Mouse (Mus musculus) forebrain, embryonic 10.5 days (tissue): ENCODE data around the gene Dusp1. TPM values are rescaled to one million over a fixed set of nuclear protein-coding genes. Genes with fewer than 3 reads are reported as not detected.

Experiments
- DNase-seq: peaks from one replicate; pipeline ENCODE4 v3.0.0-alpha.2; 2017; ENCODE audit warnings: low spot score; ENCODE audit errors: extremely low spot score
- H3K27ac ChIP-seq: fragments of 300-500 bp; sonication (generic); 2 replicates; pipeline ENCODE4 v1.5.1; 2016; ENCODE audit warnings: mild to moderate bottlenecking
- H3K27me3 ChIP-seq: fragments of 300-500 bp; sonication (generic); 2 replicates; pipeline ENCODE4 v1.6.1; 2016; ENCODE audit warnings: mild to moderate bottlenecking; ENCODE audit not compliant: poor library complexity, severe bottlenecking
- H3K36me3 ChIP-seq: fragments of 300-500 bp; sonication (generic); replicated peaks from 2 replicates; pipeline ENCODE4 v1.6.1; 2016; ENCODE audit warnings: mild to moderate bottlenecking, moderate library complexity
- H3K4me1 ChIP-seq: fragments of 300-500 bp; sonication (generic); 2 replicates; pipeline ENCODE4 v1.6.1; 2016
- H3K4me3 ChIP-seq: fragments of 300-500 bp; sonication (generic); 2 replicates; pipeline ENCODE4 v1.5.1; 2016; ENCODE audit warnings: mild to moderate bottlenecking, moderate library complexity
- H3K9me3 ChIP-seq: fragments of 300-500 bp; sonication (generic); 2 replicates; pipeline ENCODE4 v1.6.1; 2016; ENCODE audit warnings: mild to moderate bottlenecking, moderate library complexity
- WGBS: fragments of 180-500 bp; shearing (Covaris S2); methylation state at CpG from one replicate; pipeline ENCODE4 v1.1.7; 2016; 5-methylcytosine and 5-hydroxymethylcytosine counted together
- polyA plus RNA-seq: library from polyadenylated mRNA; unstranded; fragments of >200 nt; fragmentation: Nextera tagmentation; extraction: Ambion mirVana; gene quantifications from 2 replicates; pipeline ENCODE4 v1.2.1, GENCODE M21; 2016

Dusp1 gene
- polyA plus RNA-seq, 1 experiment from 2014 or later = 24.4 TPM

- H3K9me3 ChIP-seq = no peaks in the 10 kb centered on the region
- peaks cover 24% of the 10 kb centered on the region for H3K4me1 ChIP-seq
- H3K4me3 ChIP-seq = no peak overlapping the region
- H3K27me3 ChIP-seq = no peaks in the 10 kb centered on the region
- peaks cover 98% of the 10 kb centered on the region for H3K36me3 ChIP-seq
- no peak overlapping the region for H3K27ac ChIP-seq
- DNase-seq = no peak
- 92% methylated on average over 3 of the region's 3 CpGs for WGBS
Observed at GRCm38 (mm10) chr17:26580873-26581401, 19.0 kb upstream of the Dusp1 start.

- Histone ChIP-seq H3K9me3 (no peaks in the 10 kb centered on the region), H3K27ac (no peak overlapping the region), H3K36me3 (peaks cover 100% of the 10 kb centered on the region), H3K4me3 (no peak overlapping the region), H3K4me1 (peaks cover 22% of the 10 kb centered on the region), H3K27me3 (no peaks in the 10 kb centered on the region)
- WGBS = 92% methylated on average over 6 of the region's 6 CpGs
- DNase-seq = no peak
Observed at GRCm38 (mm10) chr17:26579396-26579795, 17.5 kb upstream of the Dusp1 start.

GRCm38 (mm10) chr17:26578771-26579170 lies 16.8 kb upstream of the Dusp1 start:
- Histone ChIP-seq H3K36me3 (peaks cover 100% of the 10 kb centered on the region), H3K27ac (no peak overlapping the region), H3K9me3 (no peaks in the 10 kb centered on the region), H3K27me3 (no peaks in the 10 kb centered on the region), H3K4me1 (peaks cover 15% of the 10 kb centered on the region), H3K4me3 (no peak overlapping the region)
- WGBS = 96% methylated on average over 11 of the region's 11 CpGs
- DNase-seq = no peak

GRCm38 (mm10) chr17:26578162-26578561 lies 16.2 kb upstream of the Dusp1 start:
- peaks cover 12% of the 10 kb centered on the region; the same call in 1 of the 2 replicates for H3K4me1 ChIP-seq
- H3K4me3 ChIP-seq = no peak overlapping the region
- no peak overlapping the region for H3K27ac ChIP-seq
- no peak for DNase-seq
- H3K36me3 ChIP-seq = peaks cover 95% of the 10 kb centered on the region
- no peaks in the 10 kb centered on the region for H3K9me3 ChIP-seq
- no peaks in the 10 kb centered on the region for H3K27me3 ChIP-seq
- WGBS = 92% methylated on average over 7 of the region's 7 CpGs

GRCm38 (mm10) chr17:26577309-26577708 lies 15.4 kb upstream of the Dusp1 start:
- Histone ChIP-seq H3K4me3 (no peak overlapping the region), H3K27ac (no peak overlapping the region), H3K4me1 (peaks cover 12% of the 10 kb centered on the region; the same call in 1 of the 2 replicates), H3K36me3 (peaks cover 90% of the 10 kb centered on the region), H3K9me3 (no peaks in the 10 kb centered on the region), H3K27me3 (no peaks in the 10 kb centered on the region)
- DNase-seq = no peak
- 93% methylated on average over 11 of the region's 11 CpGs for WGBS

GRCm38 (mm10) chr17:26576833-26577232 lies 14.9 kb upstream of the Dusp1 start:
- H3K27me3 ChIP-seq = no peaks in the 10 kb centered on the region
- 90% methylated on average over 7 of the region's 7 CpGs for WGBS
- DNase-seq = no peak
- peaks cover 90% of the 10 kb centered on the region for H3K36me3 ChIP-seq
- peaks cover 12% of the 10 kb centered on the region; the same call in 1 of the 2 replicates for H3K4me1 ChIP-seq
- H3K9me3 ChIP-seq = no peaks in the 10 kb centered on the region
- H3K4me3 ChIP-seq = no peak overlapping the region
- no peak overlapping the region for H3K27ac ChIP-seq

GRCm38 (mm10) chr17:26575786-26576690 lies 14.1 kb upstream of the Dusp1 start:
- Histone ChIP-seq H3K4me3 (no peak overlapping the region), H3K27ac (no peak overlapping the region), H3K4me1 (peaks cover 15% of the 10 kb centered on the region; the same call in 1 of the 2 replicates), H3K27me3 (no peaks in the 10 kb centered on the region), H3K9me3 (no peaks in the 10 kb centered on the region), H3K36me3 (peaks cover 89% of the 10 kb centered on the region)
- no peak for DNase-seq
- 88% methylated on average over 12 of the region's 12 CpGs for WGBS

GRCm38 (mm10) chr17:26574701-26575100 lies 12.8 kb upstream of the Dusp1 start:
- H3K9me3 ChIP-seq = no peaks in the 10 kb centered on the region
- H3K4me3 ChIP-seq = no peak overlapping the region
- no peak overlapping the region for H3K27ac ChIP-seq
- no peaks in the 10 kb centered on the region for H3K27me3 ChIP-seq
- peaks cover 87% of the 10 kb centered on the region for H3K36me3 ChIP-seq
- WGBS = 91% methylated on average over 5 of the region's 5 CpGs
- no peak for DNase-seq
- peaks cover 15% of the 10 kb centered on the region; the same call in 1 of the 2 replicates for H3K4me1 ChIP-seq

- Histone ChIP-seq H3K9me3 (no peaks in the 10 kb centered on the region), H3K27me3 (no peaks in the 10 kb centered on the region), H3K36me3 (peaks cover 87% of the 10 kb centered on the region), H3K4me1 (peaks cover 15% of the 10 kb centered on the region; the same call in 1 of the 2 replicates), H3K4me3 (no peak overlapping the region), H3K27ac (no peak overlapping the region)
- WGBS = 96% methylated on average over 11 of the region's 11 CpGs
- DNase-seq = no peak
Observed at GRCm38 (mm10) chr17:26574118-26574517, 12.2 kb upstream of the Dusp1 start.

GRCm38 (mm10) chr17:26572265-26572664 lies 10.3 kb upstream of the Dusp1 start:
- 94% methylated on average over 11 of the region's 11 CpGs for WGBS
- Histone ChIP-seq H3K27ac (no peak overlapping the region), H3K4me3 (no peak overlapping the region), H3K36me3 (peaks cover 87% of the 10 kb centered on the region), H3K4me1 (peaks cover 15% of the 10 kb centered on the region; the same call in 1 of the 2 replicates), H3K9me3 (no peaks in the 10 kb centered on the region; the same call in 1 of the 2 replicates), H3K27me3 (no peaks in the 10 kb centered on the region)
- no peak for DNase-seq

GRCm38 (mm10) chr17:26571377-26571776 lies 9.4 kb upstream of the Dusp1 start:
- peaks cover 87% of the 10 kb centered on the region for H3K36me3 ChIP-seq
- peaks cover 2% of the 10 kb centered on the region; the same call in 1 of the 2 replicates for H3K9me3 ChIP-seq
- 92% methylated on average over 3 of the region's 3 CpGs for WGBS
- no peak for DNase-seq
- no peaks in the 10 kb centered on the region for H3K27me3 ChIP-seq
- peaks cover 13% of the 10 kb centered on the region; the same call in 1 of the 2 replicates for H3K4me1 ChIP-seq
- no peak overlapping the region for H3K4me3 ChIP-seq
- no peak overlapping the region for H3K27ac ChIP-seq

GRCm38 (mm10) chr17:26570651-26571118 lies 8.8 kb upstream of the Dusp1 start:
- WGBS = 92% methylated on average over 11 of the region's 11 CpGs
- peaks cover 6% of the 10 kb centered on the region; the same call in 1 of the 2 replicates for H3K4me1 ChIP-seq
- no peak overlapping the region for H3K27ac ChIP-seq
- H3K9me3 ChIP-seq = peaks cover 9% of the 10 kb centered on the region; the same call in 1 of the 2 replicates
- DNase-seq = no peak
- peaks cover 87% of the 10 kb centered on the region for H3K36me3 ChIP-seq
- H3K4me3 ChIP-seq = no peak overlapping the region
- H3K27me3 ChIP-seq = no peaks in the 10 kb centered on the region
